Mouse (Mus musculus): Measurements from ENCODE around the gene Npas2. TPM values are rescaled to one million over a fixed set of nuclear protein-coding genes. Genes with fewer than 3 reads are reported as not detected.

Npas2 gene
- polyA plus RNA-seq, 1 experiment from 2014 or later: 0.17 TPM

GRCm38 (mm10) chr1:39303054-39303649 lies 109.6 kb downstream of the Npas2 start:
- Histone ChIP-seq H3K9ac (ENCODE audit: low read length) (no peak overlapping the region), H3K9me3 (ENCODE audit: control insufficient read depth, low read length) (no peaks in the 10 kb centered on the region), H3K4me2 (ENCODE audit: low read depth) (no peak overlapping the region), H3K4me3 (ENCODE audit: low read depth, low read length) (no peak overlapping the region), H3K27me3 (ENCODE audit: control insufficient read depth, insufficient read depth, low read length) (no peaks in the 10 kb centered on the region), H3K27ac (ENCODE audit: low read depth, low read length) (no peak overlapping the region), H3K36me3 (ENCODE audit: control insufficient read depth, insufficient read depth, low read length) (no peaks in the 10 kb centered on the region), H3K4me1 (ENCODE audit: control insufficient read depth, insufficient read depth, low read length) (no peaks in the 10 kb centered on the region)
- ATAC-seq (ENCODE audit: insufficient read depth, low FRiP score, low TSS enrichment) (no peak), DNase-seq (ENCODE audit: low spot score) (no peak)
- WGBS: 89% methylated on average over 4 of the region's 4 CpGs

GRCm38 (mm10) chr1:39307291-39307690 lies 113.8 kb downstream of the Npas2 start:
- Histone ChIP-seq H3K27ac (ENCODE audit: low read depth, low read length) (no peak overlapping the region), H3K4me3 (ENCODE audit: low read depth, low read length) (no peak overlapping the region), H3K9ac (ENCODE audit: low read length) (no peak overlapping the region), H3K36me3 (ENCODE audit: control insufficient read depth, insufficient read depth, low read length) (no peaks in the 10 kb centered on the region), H3K4me2 (ENCODE audit: low read depth) (no peak overlapping the region), H3K9me3 (ENCODE audit: control insufficient read depth, low read length) (no peaks in the 10 kb centered on the region), H3K4me1 (ENCODE audit: control insufficient read depth, insufficient read depth, low read length) (no peaks in the 10 kb centered on the region), H3K27me3 (ENCODE audit: control insufficient read depth, insufficient read depth, low read length) (no peaks in the 10 kb centered on the region)
- ATAC-seq (ENCODE audit: insufficient read depth, low FRiP score, low TSS enrichment) (no peak), DNase-seq (ENCODE audit: low spot score) (no peak)

GRCm38 (mm10) chr1:39307971-39308370 lies 114.4 kb downstream of the Npas2 start:
- Histone ChIP-seq H3K4me3 (ENCODE audit: low read depth, low read length) (no peak overlapping the region), H3K27ac (ENCODE audit: low read depth, low read length) (no peak overlapping the region), H3K4me1 (ENCODE audit: control insufficient read depth, insufficient read depth, low read length) (no peaks in the 10 kb centered on the region), H3K36me3 (ENCODE audit: control insufficient read depth, insufficient read depth, low read length) (no peaks in the 10 kb centered on the region), H3K4me2 (ENCODE audit: low read depth) (no peak overlapping the region), H3K27me3 (ENCODE audit: control insufficient read depth, insufficient read depth, low read length) (no peaks in the 10 kb centered on the region), H3K9me3 (ENCODE audit: control insufficient read depth, low read length) (no peaks in the 10 kb centered on the region), H3K9ac (ENCODE audit: low read length) (no peak overlapping the region)
- no peak for DNase-seq (ENCODE audit: low spot score)
- WGBS: 85% methylated on average over 2 of the region's 2 CpGs
- ATAC-seq (ENCODE audit: insufficient read depth, low FRiP score, low TSS enrichment): no peak

GRCm38 (mm10) chr1:39309548-39309947 lies 116.0 kb downstream of the Npas2 start:
- no peaks in the 10 kb centered on the region for H3K4me1 ChIP-seq (ENCODE audit: control insufficient read depth, insufficient read depth, low read length)
- no peak overlapping the region for H3K4me3 ChIP-seq (ENCODE audit: low read depth, low read length)
- H3K9ac ChIP-seq (ENCODE audit: low read length): no peak overlapping the region
- no peak overlapping the region for H3K27ac ChIP-seq (ENCODE audit: low read depth, low read length)
- H3K4me2 ChIP-seq (ENCODE audit: low read depth): no peak overlapping the region
- ATAC-seq (ENCODE audit: insufficient read depth, low FRiP score, low TSS enrichment) (no peak), DNase-seq (ENCODE audit: low spot score) (no peak)
- 92% methylated on average over 7 of the region's 7 CpGs for WGBS
- no peaks in the 10 kb centered on the region for H3K27me3 ChIP-seq (ENCODE audit: control insufficient read depth, insufficient read depth, low read length)
- no peaks in the 10 kb centered on the region for H3K36me3 ChIP-seq (ENCODE audit: control insufficient read depth, insufficient read depth, low read length)
- H3K9me3 ChIP-seq (ENCODE audit: control insufficient read depth, low read length): no peaks in the 10 kb centered on the region

- no peak overlapping the region for H3K4me2 ChIP-seq (ENCODE audit: low read depth)
- 62% methylated on average over 25 of the region's 25 CpGs for WGBS
- H3K4me1 ChIP-seq (ENCODE audit: control insufficient read depth, insufficient read depth, low read length): no peaks in the 10 kb centered on the region
- H3K4me3 ChIP-seq (ENCODE audit: low read depth, low read length): no peak overlapping the region
- DNase-seq (ENCODE audit: low spot score) (no peak), ATAC-seq (ENCODE audit: insufficient read depth, low FRiP score, low TSS enrichment) (no peak)
- no peak overlapping the region for H3K9ac ChIP-seq (ENCODE audit: low read length)
- H3K9me3 ChIP-seq (ENCODE audit: control insufficient read depth, low read length): no peaks in the 10 kb centered on the region
- no peak overlapping the region for H3K27ac ChIP-seq (ENCODE audit: low read depth, low read length)
- no peaks in the 10 kb centered on the region for H3K27me3 ChIP-seq (ENCODE audit: control insufficient read depth, insufficient read depth, low read length)
- no peaks in the 10 kb centered on the region for H3K36me3 ChIP-seq (ENCODE audit: control insufficient read depth, insufficient read depth, low read length)
Observed at GRCm38 (mm10) chr1:39312345-39312967, 118.9 kb downstream of the Npas2 start.

GRCm38 (mm10) chr1:39313352-39314245 lies 120.1 kb downstream of the Npas2 start:
- no peaks in the 10 kb centered on the region for H3K27me3 ChIP-seq (ENCODE audit: control insufficient read depth, insufficient read depth, low read length)
- H3K4me1 ChIP-seq (ENCODE audit: control insufficient read depth, insufficient read depth, low read length): no peaks in the 10 kb centered on the region
- H3K9ac ChIP-seq (ENCODE audit: low read length): no peak overlapping the region
- no peak for DNase-seq (ENCODE audit: low spot score)
- no peak overlapping the region for H3K27ac ChIP-seq (ENCODE audit: low read depth, low read length)
- ATAC-seq (ENCODE audit: insufficient read depth, low FRiP score, low TSS enrichment): no peak
- H3K9me3 ChIP-seq (ENCODE audit: control insufficient read depth, low read length): no peaks in the 10 kb centered on the region
- WGBS: 76% methylated on average over 10 of the region's 10 CpGs
- no peaks in the 10 kb centered on the region for H3K36me3 ChIP-seq (ENCODE audit: control insufficient read depth, insufficient read depth, low read length)
- H3K4me3 ChIP-seq (ENCODE audit: low read depth, low read length): no peak overlapping the region
- no peak overlapping the region for H3K4me2 ChIP-seq (ENCODE audit: low read depth)

GRCm38 (mm10) chr1:39317935-39318334 lies 124.4 kb downstream of the Npas2 start:
- WGBS: 89% methylated on average over 2 of the region's 2 CpGs
- no peaks in the 10 kb centered on the region for H3K27me3 ChIP-seq (ENCODE audit: control insufficient read depth, insufficient read depth, low read length)
- ATAC-seq (ENCODE audit: insufficient read depth, low FRiP score, low TSS enrichment) (no peak), DNase-seq (ENCODE audit: low spot score) (no peak)
- no peaks in the 10 kb centered on the region for H3K9me3 ChIP-seq (ENCODE audit: control insufficient read depth, low read length)
- no peaks in the 10 kb centered on the region for H3K36me3 ChIP-seq (ENCODE audit: control insufficient read depth, insufficient read depth, low read length)
- H3K9ac ChIP-seq (ENCODE audit: low read length): no peak overlapping the region
- no peak overlapping the region for H3K4me2 ChIP-seq (ENCODE audit: low read depth)
- no peaks in the 10 kb centered on the region for H3K4me1 ChIP-seq (ENCODE audit: control insufficient read depth, insufficient read depth, low read length)
- no peak overlapping the region for H3K4me3 ChIP-seq (ENCODE audit: low read depth, low read length)
- H3K27ac ChIP-seq (ENCODE audit: low read depth, low read length): no peak overlapping the region

GRCm38 (mm10) chr1:39318870-39319269 lies 125.3 kb downstream of the Npas2 start:
- no peaks in the 10 kb centered on the region for H3K4me1 ChIP-seq (ENCODE audit: control insufficient read depth, insufficient read depth, low read length)

More at GRCm38 (mm10) chr1:39318870-39319269, 125.3 kb downstream of the Npas2 start:
- Histone ChIP-seq H3K4me3 (ENCODE audit: low read depth, low read length) (no peak overlapping the region), H3K36me3 (ENCODE audit: control insufficient read depth, insufficient read depth, low read length) (no peaks in the 10 kb centered on the region), H3K9ac (ENCODE audit: low read length) (no peak overlapping the region), H3K27ac (ENCODE audit: low read depth, low read length) (no peak overlapping the region), H3K4me2 (ENCODE audit: low read depth) (no peak overlapping the region), H3K27me3 (ENCODE audit: control insufficient read depth, insufficient read depth, low read length) (no peaks in the 10 kb centered on the region), H3K9me3 (ENCODE audit: control insufficient read depth, low read length) (no peaks in the 10 kb centered on the region)
- 87% methylated on average over 7 of the region's 7 CpGs for WGBS
- ATAC-seq (ENCODE audit: insufficient read depth, low FRiP score, low TSS enrichment) (no peak), DNase-seq (ENCODE audit: low spot score) (no peak)

Data from neural tube, embryonic 11.5 days (tissue).